Mouse (Mus musculus): ENCODE measurements at regions not wholly inside any gene's neighbourhood (a gene's known extent, or its start where the extent isn't known, plus 50 kb on each side); places are given as distances from the start of the nearest gene placed in this dataset.
A peak's percentile ranks its signal among the peaks of the same experiment; 100 is the strongest.

GRCm38 (mm10) chr4:131014301-131015081 is 70.3 kb downstream of the Matn1 start:
- DNase-seq (ENCODE audit: low read depth, low spot score): no peak

- DNase-seq (ENCODE audit: low read depth, low spot score): no peak
These were observed 71.0 kb downstream of the Matn1 start for GRCm38 (mm10) chr4:131015156-131015555.

GRCm38 (mm10) chr4:131023601-131024000 is 79.4 kb downstream of the Matn1 start:
- DNase-seq (ENCODE audit: low read depth, low spot score): peak; percentile 26

GRCm38 (mm10) chr4:131036292-131036691 is 92.1 kb downstream of the Matn1 start:
- DNase-seq (ENCODE audit: low read depth, low spot score): no peak

- no peak for DNase-seq (ENCODE audit: low read depth, low spot score)
These were observed 93.0 kb downstream of the Matn1 start for GRCm38 (mm10) chr4:131037179-131037578.

GRCm38 (mm10) chr4:131039686-131040085 is 95.5 kb downstream of the Matn1 start:
- DNase-seq (ENCODE audit: low read depth, low spot score): no peak

- DNase-seq (ENCODE audit: low read depth, low spot score): no peak
These were observed 97.0 kb downstream of the Matn1 start for GRCm38 (mm10) chr4:131041210-131041609.

GRCm38 (mm10) chr4:131046101-131046500 is 101.9 kb downstream of the Matn1 start:
- no peak for DNase-seq (ENCODE audit: low read depth, low spot score)

GRCm38 (mm10) chr4:131046969-131047650 is 102.9 kb downstream of the Matn1 start:
- DNase-seq (ENCODE audit: low read depth, low spot score): no peak

GRCm38 (mm10) chr4:131056293-131056692 is 112.1 kb downstream of the Matn1 start:
- DNase-seq (ENCODE audit: low read depth, low spot score): no peak

- DNase-seq (ENCODE audit: low read depth, low spot score): no peak
These were observed 115.4 kb downstream of the Matn1 start for GRCm38 (mm10) chr4:131059572-131059971.

- no peak for DNase-seq (ENCODE audit: low read depth, low spot score)
These were observed 116.1 kb downstream of the Matn1 start for GRCm38 (mm10) chr4:131060191-131060680.

GRCm38 (mm10) chr4:131060706-131061105 is 116.5 kb downstream of the Matn1 start:
- DNase-seq (ENCODE audit: low read depth, low spot score): peak; percentile 61

- DNase-seq (ENCODE audit: low read depth, low spot score): no peak
These were observed 118.4 kb downstream of the Matn1 start for GRCm38 (mm10) chr4:131062592-131062991.

GRCm38 (mm10) chr4:131066186-131066939 is 122.2 kb downstream of the Matn1 start:
- DNase-seq (ENCODE audit: low read depth, low spot score): peak; percentile 14

GRCm38 (mm10) chr4:131070566-131070965 is 126.4 kb downstream of the Matn1 start:
- no peak for DNase-seq (ENCODE audit: low read depth, low spot score)

GRCm38 (mm10) chr4:131072623-131073022 is 128.4 kb downstream of the Matn1 start:
- DNase-seq (ENCODE audit: low read depth, low spot score): no peak

GRCm38 (mm10) chr4:131073420-131073819 is 129.2 kb downstream of the Matn1 start:
- DNase-seq (ENCODE audit: low read depth, low spot score): peak; percentile 13

- DNase-seq (ENCODE audit: low read depth, low spot score): no peak
These were observed 131.2 kb downstream of the Matn1 start for GRCm38 (mm10) chr4:131075326-131075932.

GRCm38 (mm10) chr4:131076628-131077027 is 132.4 kb downstream of the Matn1 start:
- DNase-seq (ENCODE audit: low read depth, low spot score): no peak

- no peak for DNase-seq (ENCODE audit: low read depth, low spot score)
These were observed 135.9 kb downstream of the Matn1 start for GRCm38 (mm10) chr4:131080113-131080512.

GRCm38 (mm10) chr4:131083405-131083804 is 139.2 kb downstream of the Matn1 start:
- DNase-seq (ENCODE audit: low read depth, low spot score): no peak
